Mouse (Mus musculus): ENCODE measurements around the gene Smad6.

- TF ChIP-seq CTCF (IDR thresholded peaks at IDR 0.05; ENCODE audit: control insufficient read depth, insufficient read depth, insufficient replicate concordance, low read depth, low read length), result no peak
- TF ChIP-seq POLR2A (IDR thresholded peaks at IDR 0.05; ENCODE audit: control insufficient read depth, low read depth, low read length), result no peak
Observed at GRCm38 (mm10) chr9:64000085-64000484, 21.8 kb downstream of the Smad6 start.

Data from testis, adult 2 months (tissue).